Mouse (Mus musculus) urinary bladder, postnatal 14 days (tissue): ENCODE measurements around the gene Medag.

Experiments
- DNase-seq: peaks from one replicate; pipeline ENCODE4 v3.0.0; 2021; ENCODE audit warnings: low spot score

Gene Medag

GRCm38 (mm10) chr5:149411509-149412193, at the start of gene Medag:
TSS of gene Medag (plus strand) at chr5:149411749.
- peak; percentile 87 for DNase-seq

GRCm38 (mm10) chr5:149362626-149363025, 48.9 kb upstream of the Medag start:
- no peak for DNase-seq

- no peak for DNase-seq
Measured at GRCm38 (mm10) chr5:149363903-149364755, 47.4 kb upstream of the Medag start.

GRCm38 (mm10) chr5:149367011-149367410, 44.5 kb upstream of the Medag start:
- DNase-seq: no peak

- DNase-seq: no peak
Measured at GRCm38 (mm10) chr5:149367544-149368466, 43.7 kb upstream of the Medag start.

GRCm38 (mm10) chr5:149368575-149369312, 42.8 kb upstream of the Medag start:
- DNase-seq: no peak

- DNase-seq: no peak
Measured at GRCm38 (mm10) chr5:149369373-149370035, 42.0 kb upstream of the Medag start.

GRCm38 (mm10) chr5:149372018-149372417, 39.5 kb upstream of the Medag start:
- DNase-seq: no peak

GRCm38 (mm10) chr5:149373224-149373623, 38.3 kb upstream of the Medag start:
- DNase-seq: no peak

- no peak for DNase-seq
Measured at GRCm38 (mm10) chr5:149374026-149374425, 37.5 kb upstream of the Medag start.

- no peak for DNase-seq
Measured at GRCm38 (mm10) chr5:149375074-149375888, 36.3 kb upstream of the Medag start.

GRCm38 (mm10) chr5:149375889-149376212, 35.7 kb upstream of the Medag start:
- peak; percentile 89 for DNase-seq

- no peak for DNase-seq
Measured at GRCm38 (mm10) chr5:149376367-149376766, 35.2 kb upstream of the Medag start.

- no peak for DNase-seq
Measured at GRCm38 (mm10) chr5:149377253-149377652, 34.3 kb upstream of the Medag start.

GRCm38 (mm10) chr5:149378566-149378965, 33.0 kb upstream of the Medag start:
- DNase-seq: no peak

- no peak for DNase-seq
Measured at GRCm38 (mm10) chr5:149379131-149379784, 32.3 kb upstream of the Medag start.

GRCm38 (mm10) chr5:149379861-149380260, 31.7 kb upstream of the Medag start:
- DNase-seq: no peak

- no peak for DNase-seq
Measured at GRCm38 (mm10) chr5:149380388-149380916, 31.1 kb upstream of the Medag start.

GRCm38 (mm10) chr5:149381948-149382347, 29.6 kb upstream of the Medag start:
- peak; percentile 53 for DNase-seq
